Mouse (Mus musculus) bone marrow, adult 2 months (tissue): ENCODE results near the gene Gm10337. TPM values are rescaled to one million over a fixed set of nuclear protein-coding genes. Genes with fewer than 3 reads are reported as not detected.

ENCODE experiments used
- H3K27ac ChIP-seq: fragments of 200-500 bp; 2 replicates; pipeline ENCODE4 v1.5.1; 2012; ENCODE audit warnings: low read depth, mild to moderate bottlenecking, control low read depth, inconsistent platforms, low read length; ENCODE audit not compliant: control insufficient read depth, poor library complexity, insufficient read depth
- H3K4me1 ChIP-seq: fragments of 200-500 bp; 2 replicates; pipeline ENCODE4 v1.6.1; 2011; ENCODE audit warnings: low read length; ENCODE audit not compliant: control insufficient read depth, insufficient read depth
- H3K4me3 ChIP-seq: fragments of 200-500 bp; replicated peaks from 2 replicates; pipeline ENCODE3; 2011; ENCODE audit warnings: mild to moderate bottlenecking, low read depth, low read length, control low read depth; ENCODE audit not compliant: control insufficient read depth
- CTCF ChIP-seq: fragments of 200-500 bp; IDR thresholded peaks from 2 replicates; pipeline ENCODE4 v1.5.1; 2011; ENCODE audit warnings: low read length, control low read depth; ENCODE audit not compliant: control insufficient read depth, insufficient read depth
- POLR2A ChIP-seq: fragments of 200-500 bp; IDR thresholded peaks from 2 replicates; pipeline ENCODE4 v1.6.1; 2011; ENCODE audit warnings: low read depth, mild to moderate bottlenecking, control low read depth, low read length, borderline replicate concordance; ENCODE audit not compliant: control insufficient read depth
- WGBS: fragments of 180-500 bp; shearing (Covaris S2); methylation state at CpG from one replicate; pipeline ENCODE4 v1.1.7; 2018; 5-methylcytosine and 5-hydroxymethylcytosine counted together
- polyA plus RNA-seq: library from polyadenylated mRNA; stranded (reverse); fragments of >200 nt; gene quantifications from 2 replicates; pipeline ENCODE4 v1.2.4, GENCODE M21; 2011; ENCODE audit warnings: low replicate concordance; ENCODE audit not compliant: missing spikeins, insufficient read depth, insufficient read length

Gm10337 gene
- polyA plus RNA-seq, 1 experiment: not detected

- no peak for TF ChIP-seq POLR2A
- 95% methylated on average over 3 of the region's 3 CpGs for WGBS
- no peaks in the 10 kb centered on the region for H3K4me1 ChIP-seq
Measured at GRCm38 (mm10) chr15:102483136-102483535, 20.4 kb upstream of the Gm10337 start.

GRCm38 (mm10) chr15:102485853-102486252 lies 17.7 kb upstream of the Gm10337 start:
- H3K27ac ChIP-seq: no peak overlapping the region
- no peaks in the 10 kb centered on the region for H3K4me1 ChIP-seq
- TF ChIP-seq CTCF (no peak), POLR2A (no peak)
- WGBS: 94% methylated on average over 12 of the region's 12 CpGs
- no peak overlapping the region for H3K4me3 ChIP-seq

More at GRCm38 (mm10) chr15:102483136-102483535, 20.4 kb upstream of the Gm10337 start:
- Histone ChIP-seq H3K27ac (no peak overlapping the region), H3K4me3 (no peak overlapping the region)

- Histone ChIP-seq H3K27ac (no peak overlapping the region), H3K4me3 (no peak overlapping the region), H3K4me1 (no peaks in the 10 kb centered on the region)
- no peak for TF ChIP-seq CTCF
- no peak for TF ChIP-seq POLR2A
- WGBS: 85% methylated on average over 1 of the region's 1 CpGs
Measured at GRCm38 (mm10) chr15:102487664-102488063, 15.9 kb upstream of the Gm10337 start.

- Histone ChIP-seq H3K4me1 (no peaks in the 10 kb centered on the region), H3K4me3 (no peak overlapping the region), H3K27ac (no peak overlapping the region)
- 88% methylated on average over 3 of the region's 3 CpGs for WGBS
- TF ChIP-seq CTCF (no peak), POLR2A (no peak)
Measured at GRCm38 (mm10) chr15:102498322-102498721, 5.2 kb upstream of the Gm10337 start.

- Histone ChIP-seq H3K27ac (no peak overlapping the region), H3K4me3 (no peak overlapping the region), H3K4me1 (no peaks in the 10 kb centered on the region)
- TF ChIP-seq CTCF (no peak), POLR2A (no peak)
- WGBS: 39% methylated on average over 3 of the region's 3 CpGs
Measured at GRCm38 (mm10) chr15:102499370-102499769, 4.2 kb upstream of the Gm10337 start.

- H3K4me1 ChIP-seq: no peaks in the 10 kb centered on the region
- no peak overlapping the region for H3K27ac ChIP-seq
- H3K4me3 ChIP-seq: no peak overlapping the region
- TF ChIP-seq POLR2A (no peak), CTCF (no peak)
- WGBS: 84% methylated on average over 6 of the region's 6 CpGs
Measured at GRCm38 (mm10) chr15:102499851-102500250, 3.7 kb upstream of the Gm10337 start.

GRCm38 (mm10) chr15:102500479-102500878 lies 3.0 kb upstream of the Gm10337 start:
- TF ChIP-seq CTCF (no peak), POLR2A (no peak)
- WGBS: 87% methylated on average over 5 of the region's 5 CpGs
- Histone ChIP-seq H3K4me1 (no peaks in the 10 kb centered on the region), H3K4me3 (no peak overlapping the region), H3K27ac (no peak overlapping the region)

- 91% methylated on average over 19 of the region's 19 CpGs for WGBS
- Histone ChIP-seq H3K4me1 (no peaks in the 10 kb centered on the region), H3K27ac (no peak overlapping the region), H3K4me3 (no peak overlapping the region)
- TF ChIP-seq CTCF (no peak), POLR2A (no peak)
Measured at GRCm38 (mm10) chr15:102501084-102501814, 2.3 kb upstream of the Gm10337 start.
